Mouse (Mus musculus): Measurements from ENCODE around the gene Siah1a.

DNA sequence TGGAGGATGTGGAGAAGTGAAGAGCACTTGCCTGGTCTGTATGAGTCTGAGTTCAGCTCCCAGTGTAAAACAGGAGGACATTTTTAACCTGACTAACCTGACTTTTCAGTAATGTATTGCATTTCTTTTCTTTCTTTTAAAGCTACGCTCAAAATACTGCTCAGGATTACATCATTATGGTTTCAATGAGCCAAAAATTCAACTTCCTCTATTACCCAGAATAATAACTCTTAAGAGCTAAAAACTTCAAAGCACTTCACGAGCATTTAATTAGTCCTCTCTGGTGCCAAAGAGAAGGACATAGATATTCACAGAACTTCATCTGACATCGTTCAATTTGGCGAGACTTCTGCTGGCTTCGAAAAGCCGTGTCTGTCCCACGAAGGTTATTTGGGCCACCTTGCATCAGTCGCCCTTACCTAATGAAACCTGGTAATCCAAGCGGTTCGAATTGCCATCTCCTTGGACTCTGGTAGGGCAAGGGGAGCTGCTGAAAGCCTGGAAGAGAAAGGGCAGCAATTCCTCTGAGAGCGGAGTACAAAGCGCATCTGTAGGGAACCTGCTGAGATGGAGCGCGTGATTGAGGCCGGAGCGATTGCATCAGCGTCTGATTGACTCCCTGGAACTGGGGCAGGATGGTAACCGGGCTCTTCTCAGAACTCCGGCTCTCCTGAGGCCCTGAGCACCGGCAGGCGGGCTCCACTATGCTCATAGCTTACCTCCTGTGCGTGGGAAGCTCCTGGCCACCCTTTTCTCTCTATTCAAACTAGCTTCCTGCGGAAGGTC is 11.4 kb upstream of the Siah1a start:
- TF ChIP-seq CTCF (IDR thresholded peaks at IDR 0.05; ENCODE audit: control insufficient read depth, insufficient read depth, low read length): no peak
- TF ChIP-seq POLR2A (IDR thresholded peaks at IDR 0.05; ENCODE audit: borderline replicate concordance, control insufficient read depth, low read depth, low read length): no peak
